Mouse (Mus musculus): ENCODE results near the gene Dtymk.
"Not testable (repeated sequence)": the region's sequence is repeated elsewhere in the genome, so short reads cannot be mapped to it uniquely, and the experiment has no call there.

The Dtymk gene

DNA sequence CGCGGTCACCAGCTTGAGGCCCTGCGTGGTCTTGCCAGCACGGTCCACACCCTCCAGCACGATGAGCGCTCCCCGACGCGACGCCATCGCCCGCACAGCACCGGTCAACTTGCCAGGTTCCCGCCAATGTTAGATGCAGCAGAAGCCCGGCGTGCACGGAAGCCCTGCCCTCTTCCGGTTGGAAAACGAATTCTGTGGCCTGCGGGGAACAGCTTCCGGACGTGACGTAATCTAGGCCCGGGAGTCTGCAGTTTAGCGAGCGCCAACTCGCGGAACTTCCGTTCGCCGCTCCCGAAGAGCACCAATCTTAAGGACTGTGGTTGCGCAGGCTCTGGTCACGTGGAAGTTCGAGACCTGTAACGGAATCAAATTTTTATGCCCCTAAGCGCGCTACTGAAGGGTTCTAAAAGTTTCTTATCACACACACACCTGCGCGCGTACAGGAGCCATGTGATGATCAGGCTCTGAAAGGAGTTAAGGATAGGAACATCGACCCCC lies at the start of gene Dtymk:
TSS of gene Dtymk (minus strand) at position 194 of the 498 bp plus-strand sequence.
- peak; percentile 98 for DNase-seq

DNA sequence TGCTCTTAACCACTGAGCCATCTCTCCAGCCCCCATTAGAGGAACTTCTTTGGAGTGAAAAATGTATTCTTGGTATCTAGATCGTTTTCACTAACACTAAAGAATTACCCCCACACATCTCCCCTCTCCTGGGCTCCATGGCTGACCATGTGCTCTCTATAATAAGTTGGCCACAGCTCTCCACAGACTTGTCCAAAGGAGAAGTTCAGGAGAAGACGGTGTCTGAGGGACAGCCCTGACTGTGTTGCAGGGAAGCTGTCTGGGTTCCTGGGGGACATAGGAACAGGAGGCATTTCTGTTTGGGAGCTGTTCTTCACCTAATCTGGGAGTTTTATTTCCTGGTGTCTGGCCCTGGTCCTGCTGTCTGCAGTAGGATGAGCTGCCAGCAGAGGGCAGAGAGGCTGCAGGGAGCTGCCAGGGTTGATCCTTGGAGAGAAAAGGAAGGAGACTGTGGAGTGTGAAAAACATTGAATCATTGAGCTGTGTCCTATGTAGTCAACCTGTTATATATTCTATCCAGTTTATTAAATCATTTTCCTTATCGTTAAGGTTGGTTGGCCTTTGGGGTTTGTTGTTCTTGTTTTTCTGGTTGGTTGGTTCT lies 44.1 kb upstream of the Dtymk start:
- not testable (repeated sequence) for DNase-seq

DNA sequence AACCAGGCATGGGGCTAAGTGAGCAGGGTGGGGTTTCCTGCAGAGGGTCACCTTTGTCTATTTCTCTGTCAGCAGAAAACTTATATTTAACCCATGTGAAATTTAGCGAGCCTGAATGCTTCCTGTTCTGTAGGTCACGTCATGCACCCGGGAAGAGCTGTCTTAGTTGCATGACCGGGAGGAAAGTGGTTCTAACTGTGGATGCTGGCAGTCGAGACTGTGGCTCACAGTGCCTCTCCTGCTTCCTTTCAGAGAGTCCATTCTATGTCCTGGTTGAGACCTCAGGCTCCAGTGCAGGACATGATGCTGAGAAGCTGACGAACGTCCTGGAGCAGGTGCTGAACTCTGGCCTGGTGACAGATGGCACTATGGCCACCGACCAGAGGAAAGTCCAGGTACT lies 36.8 kb upstream of the Dtymk start:
- not testable (repeated sequence) for DNase-seq

DNA sequence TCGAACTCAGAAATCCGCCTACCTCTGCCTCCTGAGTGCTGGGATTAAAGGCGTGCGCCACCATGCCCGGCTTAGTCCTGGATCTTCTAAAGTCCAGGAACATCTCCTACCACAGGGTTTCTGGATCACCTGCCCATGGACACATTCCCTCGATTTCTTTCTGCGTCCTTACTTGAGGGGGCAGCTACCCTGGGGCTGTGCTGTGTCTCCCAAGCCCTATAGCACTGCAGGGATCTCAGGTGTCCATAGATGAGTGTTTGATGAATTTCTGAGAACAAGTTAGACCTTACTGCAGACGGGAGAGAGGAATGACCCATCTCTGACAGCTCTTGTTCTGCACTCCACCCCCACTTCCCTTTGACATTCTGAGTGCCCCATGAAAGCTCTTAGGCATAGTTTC lies 35.6 kb upstream of the Dtymk start:
- no peak for DNase-seq

DNA sequence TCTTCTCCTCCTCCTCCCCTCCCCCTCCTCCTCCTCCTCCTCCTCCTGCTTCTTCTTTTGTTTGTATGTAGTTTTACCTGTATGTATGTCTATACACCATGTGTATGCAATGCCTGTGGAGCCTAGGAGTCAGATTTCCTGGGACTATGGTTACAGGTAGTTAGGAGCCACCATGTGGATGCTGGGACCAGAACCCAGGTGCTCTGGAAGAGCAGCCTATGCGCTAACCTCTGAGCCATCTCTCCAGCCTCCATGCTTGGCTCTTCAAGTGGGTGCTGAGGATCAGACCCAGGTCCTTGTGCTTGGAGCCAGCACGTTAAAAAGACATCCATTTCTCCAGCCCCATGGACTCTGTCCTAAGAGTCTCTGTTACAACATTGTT lies 34.8 kb upstream of the Dtymk start:
- DNase-seq: no peak

DNA sequence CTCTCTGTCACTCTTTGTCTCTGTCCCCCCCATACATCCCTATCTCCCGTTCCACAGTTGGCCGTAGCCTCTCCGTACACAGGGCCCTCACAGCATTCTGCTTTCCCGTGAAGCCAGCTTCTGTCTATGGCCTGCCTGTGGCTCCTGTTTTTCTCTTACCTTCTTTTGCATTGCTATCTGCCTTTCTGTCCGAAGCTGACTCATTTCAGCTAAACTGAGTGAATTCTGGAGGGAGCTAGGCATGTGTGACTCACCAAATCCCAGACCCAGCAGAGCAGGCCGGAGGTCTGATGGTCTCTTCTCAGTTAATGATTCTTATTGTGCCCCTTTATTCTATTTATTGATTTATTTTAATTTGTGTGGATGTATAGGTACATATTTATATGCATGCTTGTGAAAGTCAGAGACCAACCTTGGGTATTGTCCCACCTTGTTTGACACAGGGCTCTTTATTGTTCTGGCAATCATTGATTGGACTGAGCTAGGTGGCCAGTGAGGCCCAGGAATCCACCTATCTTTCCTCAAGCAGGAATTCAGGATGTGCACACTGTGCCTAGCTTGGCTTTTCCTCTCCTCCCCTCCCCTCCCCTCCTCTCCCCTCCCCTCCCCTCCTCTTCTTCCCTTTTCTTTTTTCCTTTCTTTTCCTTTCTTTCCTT lies 34.3 kb upstream of the Dtymk start:
- DNase-seq: no peak

DNA sequence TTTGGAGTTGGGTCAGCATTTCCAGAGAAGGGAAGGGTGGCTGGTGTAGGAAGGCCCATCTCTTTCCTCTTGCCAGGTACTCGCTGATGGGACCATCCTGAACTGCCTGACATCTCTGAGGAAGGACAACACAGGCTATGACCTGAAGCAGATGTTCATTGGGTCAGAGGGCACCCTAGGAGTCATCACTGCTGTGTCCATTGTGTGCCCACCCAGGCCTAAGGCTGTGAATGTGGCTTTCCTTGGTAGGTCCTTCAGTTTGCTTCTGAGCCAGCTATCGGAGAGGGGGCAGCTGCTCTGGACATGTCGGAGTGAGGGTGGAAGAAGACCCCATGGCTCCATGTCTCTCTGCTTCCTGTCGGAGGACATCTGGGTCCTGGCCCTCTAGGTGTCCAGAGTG lies 33.5 kb upstream of the Dtymk start:
- DNase-seq: no peak

DNA sequence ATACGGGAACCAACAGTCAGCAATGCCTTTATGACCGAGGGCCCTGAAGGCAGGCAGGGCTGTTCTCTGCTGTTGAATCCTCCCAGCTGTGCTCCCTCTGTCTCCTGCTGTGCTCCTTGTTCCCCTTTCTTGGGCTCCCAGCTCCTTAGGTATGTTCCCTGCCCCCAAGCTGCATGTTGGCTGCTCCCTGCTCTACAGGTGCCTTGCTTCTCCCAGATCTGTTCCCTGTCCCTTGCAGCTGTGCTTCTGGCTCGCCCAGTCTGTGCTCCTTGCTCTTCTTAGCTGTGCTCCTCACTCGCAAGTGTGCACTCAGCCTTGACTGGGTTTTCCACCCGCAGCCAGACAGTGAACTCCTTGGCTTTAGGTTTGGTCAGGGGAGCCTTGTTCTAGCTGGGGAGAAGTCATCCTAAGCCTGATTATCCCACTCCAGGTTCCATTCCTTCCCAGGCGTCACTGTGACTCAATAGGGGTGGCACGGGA lies 33.0 kb upstream of the Dtymk start:
- DNase-seq: no peak

DNA sequence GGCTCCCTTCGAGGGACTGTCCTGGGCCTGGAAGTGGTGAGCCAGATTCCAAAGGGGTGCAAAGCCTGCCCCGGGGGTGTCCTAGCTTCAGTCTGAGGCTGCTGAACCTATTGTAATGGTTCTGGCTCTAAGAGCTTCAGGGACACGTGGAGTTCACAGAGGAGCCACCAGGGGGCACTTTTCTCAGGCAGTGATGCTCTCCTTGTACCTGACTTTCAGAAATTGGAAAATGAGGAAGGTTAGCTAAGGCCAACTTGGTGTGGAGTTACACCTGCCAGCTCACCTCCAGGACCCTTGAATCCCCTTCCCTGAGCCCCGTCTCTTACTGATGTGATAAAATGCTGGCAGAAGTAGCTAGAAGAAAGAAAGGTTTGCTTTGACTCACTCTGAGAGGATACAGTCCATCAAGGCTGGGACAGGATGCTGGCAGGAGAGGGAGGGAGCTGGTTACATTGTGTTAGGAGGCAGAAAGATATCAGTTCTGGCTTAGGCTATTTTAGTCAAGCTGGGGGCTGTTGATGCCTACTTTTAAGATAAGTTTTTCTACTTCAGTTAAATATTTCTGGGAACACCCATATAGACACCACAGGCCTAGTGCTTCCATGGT lies 31.1 kb upstream of the Dtymk start:
- DNase-seq: not testable (repeated sequence)

DNA sequence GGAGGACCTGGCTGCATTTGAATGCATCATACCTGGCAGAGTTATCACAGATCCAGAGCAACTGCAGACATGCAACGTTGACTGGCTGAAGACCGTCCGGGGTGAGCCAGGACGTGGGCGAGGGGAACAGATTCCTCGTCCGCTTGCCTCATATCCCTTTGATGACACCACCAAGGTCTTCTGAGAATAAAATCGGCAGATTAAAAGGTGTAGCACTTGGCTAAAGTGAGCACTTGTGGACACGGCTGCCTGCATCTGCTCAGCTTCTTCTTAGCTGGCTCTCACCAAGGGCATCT lies 24.8 kb upstream of the Dtymk start:
- DNase-seq: no peak

DNA sequence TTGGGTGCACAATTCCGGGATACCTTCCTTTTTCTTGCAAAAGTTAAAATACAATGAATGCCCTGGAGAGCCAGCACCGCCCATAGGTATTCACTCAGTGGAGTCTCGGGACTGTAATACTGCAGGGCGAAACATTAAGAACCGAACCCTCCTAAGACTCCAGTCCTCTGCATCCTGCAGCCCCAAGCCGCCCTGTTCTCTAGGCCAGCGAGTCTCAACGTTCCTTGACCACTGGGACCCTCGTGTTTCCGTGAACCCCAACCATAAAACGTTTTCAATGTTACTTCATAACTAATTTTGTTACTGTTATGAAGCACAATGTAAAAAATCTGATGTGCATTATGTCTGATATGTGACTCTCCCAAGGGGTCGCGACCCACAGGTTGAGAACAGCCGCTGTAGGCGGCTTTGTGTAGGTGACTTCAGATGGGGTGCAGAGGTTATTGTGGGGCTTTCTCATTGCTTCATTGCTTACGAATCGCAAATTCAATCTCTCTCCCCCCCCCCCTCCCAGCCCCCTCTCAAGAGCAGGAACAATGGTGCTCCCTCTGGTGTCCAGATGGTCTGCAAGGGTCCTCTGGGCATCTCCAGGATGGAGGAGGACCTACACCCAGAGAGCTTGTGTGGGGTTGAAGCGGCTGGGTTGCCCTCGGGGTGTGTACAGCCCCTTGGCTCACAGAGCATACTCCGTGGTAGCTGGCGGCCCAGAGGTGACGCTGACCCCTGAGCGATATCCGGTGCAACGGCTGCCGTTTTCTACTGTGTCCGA lies 24.2 kb upstream of the Dtymk start:
- peak; percentile 17 for DNase-seq

DNA sequence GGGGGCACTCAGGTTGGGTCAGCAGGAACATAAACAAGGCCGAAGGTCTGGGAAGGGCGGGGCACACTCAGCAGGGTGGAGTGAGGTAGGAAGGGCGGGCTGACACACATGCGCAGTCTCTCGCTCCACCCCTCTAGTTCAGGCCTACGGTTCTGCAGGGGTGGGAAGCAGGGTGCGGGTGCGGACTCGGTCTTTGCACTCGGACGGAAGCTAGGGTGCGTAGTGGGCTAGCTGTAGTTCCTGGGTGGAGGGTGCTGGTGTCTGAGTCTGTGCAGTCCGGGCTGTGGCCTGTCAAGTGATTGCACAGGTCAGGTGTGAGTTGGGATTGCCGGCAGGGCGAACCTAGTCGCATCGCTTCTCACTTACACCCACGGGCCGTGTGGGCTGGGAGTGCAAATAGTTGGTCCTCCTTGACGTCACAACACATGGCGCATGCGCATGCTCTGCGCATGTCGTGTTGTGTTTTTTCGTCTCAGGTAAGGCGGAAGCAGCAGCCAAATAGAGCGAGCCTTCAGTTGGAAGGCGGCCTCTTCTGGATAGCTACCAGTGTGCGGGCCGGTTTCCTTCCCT lies 23.5 kb upstream of the Dtymk start:
- peak; percentile 95 for DNase-seq

DNA sequence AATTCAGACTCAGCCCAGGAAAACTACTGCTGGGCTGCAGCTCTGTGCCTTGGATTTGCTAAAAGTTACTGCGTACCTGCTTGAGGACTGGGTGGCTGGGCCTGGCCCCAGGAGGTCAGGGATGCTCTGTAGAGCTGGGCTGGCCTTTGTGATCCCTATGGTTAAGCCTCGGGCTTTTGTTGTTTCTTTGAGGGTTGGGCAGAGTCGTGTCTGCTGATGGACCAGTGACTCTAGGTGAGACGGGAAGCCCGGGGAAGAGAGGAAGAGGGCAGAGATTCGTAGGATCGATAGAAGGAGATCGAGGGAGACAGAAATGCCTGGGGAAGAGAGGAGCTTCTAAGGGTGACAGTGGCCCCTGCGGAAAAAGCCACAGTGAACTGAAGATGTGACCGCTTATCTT lies 22.9 kb upstream of the Dtymk start, which contains the start of gene D2hgdh:
TSS of gene D2hgdh (plus strand) at position 301 of the 400 bp plus-strand sequence.
- peak; percentile 26 for DNase-seq

DNA sequence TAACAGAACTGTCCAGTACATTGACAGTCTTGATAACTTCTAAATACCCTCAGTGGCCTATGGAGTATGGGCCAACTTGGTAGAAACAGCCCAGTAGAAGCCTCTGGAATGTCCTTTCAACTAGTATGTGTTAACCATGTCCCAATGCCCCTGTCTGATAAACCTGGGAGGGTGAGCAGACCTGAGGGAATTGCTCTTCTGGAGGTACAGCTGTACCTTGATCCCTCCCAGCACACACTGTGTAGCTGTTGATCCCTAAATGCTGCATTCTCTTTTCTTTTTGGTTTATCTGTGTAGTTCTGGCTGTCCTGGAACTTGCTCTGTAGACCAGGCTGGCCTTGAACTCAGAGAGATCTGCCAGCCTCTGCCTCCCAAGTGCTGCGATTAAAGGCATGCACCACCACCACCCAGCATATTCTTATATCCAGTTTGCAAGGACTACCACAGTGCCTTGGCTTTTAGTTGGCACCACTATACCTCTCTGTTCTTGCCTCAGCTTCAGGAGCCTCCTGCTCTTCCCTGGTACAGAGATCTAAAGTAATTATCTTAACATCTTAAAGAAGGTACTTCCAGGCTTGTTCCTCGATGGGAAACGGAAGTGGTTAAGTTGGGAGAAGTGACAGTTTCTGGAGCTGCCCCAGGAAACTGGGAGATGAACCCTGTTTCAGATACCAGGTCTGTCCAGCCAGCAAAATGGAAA lies 22.2 kb upstream of the Dtymk start:
- no peak for DNase-seq

DNA sequence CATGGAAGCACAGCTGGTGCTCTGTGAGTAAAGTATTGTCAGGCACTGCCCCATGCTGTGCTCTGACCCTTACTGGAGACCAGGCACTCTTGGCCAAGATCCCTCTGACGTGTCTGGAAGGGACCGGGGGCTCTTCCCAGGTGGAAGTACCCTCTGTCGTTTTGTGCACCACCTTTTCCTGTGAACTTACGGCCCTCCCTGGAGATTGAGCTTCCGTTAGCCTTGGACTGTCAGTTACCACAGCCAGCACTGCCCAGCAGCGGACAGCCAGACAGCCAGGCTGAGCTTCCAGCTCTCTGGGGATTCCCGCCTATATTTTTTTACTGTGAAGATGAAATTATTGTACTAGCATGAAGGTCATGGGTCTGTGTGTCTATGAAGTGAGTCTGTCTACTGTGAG lies 17.0 kb upstream of the Dtymk start:
- DNase-seq: no peak

DNA sequence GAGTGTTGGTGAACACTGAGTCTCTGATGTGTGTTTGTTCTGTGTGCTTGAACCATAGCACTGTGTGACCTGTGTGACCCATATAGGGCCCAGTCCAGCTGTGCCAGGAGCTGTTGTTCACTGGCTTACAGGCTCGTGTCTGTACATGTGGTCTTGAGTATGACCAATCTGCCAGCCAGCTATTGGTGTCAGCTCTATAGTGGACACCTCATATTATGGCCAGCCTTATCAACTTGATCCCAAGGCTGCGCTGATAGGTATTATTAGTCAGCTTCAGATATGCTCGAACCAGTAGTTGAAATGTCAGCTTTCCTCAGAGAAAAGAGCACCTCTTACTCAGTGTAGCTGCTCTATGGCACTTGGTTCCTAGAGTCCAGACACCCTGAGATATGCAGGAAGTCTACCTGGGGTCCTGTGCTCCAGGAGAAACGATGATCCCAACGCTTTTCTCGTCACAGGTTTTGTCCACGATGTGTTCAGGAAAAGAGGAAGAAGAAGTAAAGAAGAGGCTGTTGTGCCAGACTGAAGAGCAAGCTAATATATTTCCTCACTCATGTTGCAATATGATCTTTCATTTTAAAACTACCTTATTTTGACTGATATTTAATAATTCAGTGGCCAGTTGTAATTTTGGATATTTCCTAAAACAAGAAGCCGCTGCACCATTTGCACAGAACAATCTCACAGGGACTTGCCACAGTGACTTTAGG lies 16.2 kb upstream of the Dtymk start:
- DNase-seq: no peak

DNA sequence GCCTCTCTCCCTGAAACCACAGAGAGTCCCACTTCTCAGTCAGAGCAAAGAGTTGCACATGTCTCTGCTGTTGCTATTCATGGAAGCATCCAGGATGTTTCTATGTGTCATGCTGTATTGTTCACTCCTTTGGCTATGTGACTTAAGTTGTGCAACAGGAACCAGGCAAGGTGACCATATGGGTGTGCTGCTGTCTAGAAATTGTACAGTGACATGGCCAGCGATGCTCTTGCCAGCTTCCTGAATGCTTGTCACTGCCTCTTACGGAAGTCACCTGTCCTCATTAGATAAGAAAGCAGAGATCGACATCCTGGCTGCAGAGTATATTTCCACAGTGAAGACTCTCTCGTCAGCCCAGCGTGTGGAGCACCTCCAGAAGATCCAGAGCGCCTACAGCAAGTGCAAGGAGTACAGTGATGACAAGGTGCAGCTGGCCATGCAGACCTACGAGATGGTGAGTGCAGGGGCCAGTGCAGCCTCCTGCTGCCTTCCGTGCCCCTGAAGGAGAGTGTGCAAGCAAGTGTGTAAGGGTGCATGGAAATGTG lies 9.8 kb upstream of the Dtymk start:
- no peak for DNase-seq

DNA sequence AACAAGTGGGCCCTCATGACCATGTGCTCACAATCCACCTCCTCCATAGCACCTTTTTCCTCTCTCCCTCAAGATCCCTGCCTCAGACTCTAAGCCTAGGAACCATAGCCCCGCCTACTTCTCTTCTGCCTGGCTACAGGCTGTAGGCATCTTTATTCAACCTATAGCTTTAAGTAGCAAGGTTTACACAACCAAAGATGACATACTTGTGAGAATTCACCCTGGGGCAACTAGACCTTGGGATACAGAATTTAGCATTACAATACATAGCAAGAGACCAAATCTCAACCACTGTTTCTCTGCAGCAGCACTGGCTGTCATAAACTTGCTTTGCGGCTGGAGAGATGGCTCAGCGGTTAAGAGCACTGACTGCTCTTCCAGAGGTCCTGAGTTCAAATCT lies 8.3 kb upstream of the Dtymk start:
- no peak for DNase-seq

DNA sequence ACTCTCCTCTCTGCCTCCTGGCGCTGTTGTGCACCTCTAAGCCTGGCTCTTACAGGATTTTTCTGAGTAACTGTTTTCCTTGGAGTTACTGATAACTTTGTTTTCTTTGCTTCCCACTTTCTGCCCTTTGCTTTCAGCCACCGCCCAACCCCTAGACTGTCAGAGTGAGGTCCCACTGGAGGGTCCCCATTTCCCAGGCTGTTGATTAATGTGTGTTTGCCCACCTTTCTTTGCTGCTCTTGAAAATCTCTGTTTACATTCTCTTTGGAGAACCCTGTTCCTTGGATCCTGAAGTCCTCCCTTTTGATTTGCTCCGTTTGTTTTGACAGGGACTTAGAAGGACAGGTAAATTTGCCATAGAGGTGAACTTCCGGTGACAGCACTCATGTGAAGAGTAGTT lies 7.1 kb upstream of the Dtymk start:
- DNase-seq: no peak

DNA sequence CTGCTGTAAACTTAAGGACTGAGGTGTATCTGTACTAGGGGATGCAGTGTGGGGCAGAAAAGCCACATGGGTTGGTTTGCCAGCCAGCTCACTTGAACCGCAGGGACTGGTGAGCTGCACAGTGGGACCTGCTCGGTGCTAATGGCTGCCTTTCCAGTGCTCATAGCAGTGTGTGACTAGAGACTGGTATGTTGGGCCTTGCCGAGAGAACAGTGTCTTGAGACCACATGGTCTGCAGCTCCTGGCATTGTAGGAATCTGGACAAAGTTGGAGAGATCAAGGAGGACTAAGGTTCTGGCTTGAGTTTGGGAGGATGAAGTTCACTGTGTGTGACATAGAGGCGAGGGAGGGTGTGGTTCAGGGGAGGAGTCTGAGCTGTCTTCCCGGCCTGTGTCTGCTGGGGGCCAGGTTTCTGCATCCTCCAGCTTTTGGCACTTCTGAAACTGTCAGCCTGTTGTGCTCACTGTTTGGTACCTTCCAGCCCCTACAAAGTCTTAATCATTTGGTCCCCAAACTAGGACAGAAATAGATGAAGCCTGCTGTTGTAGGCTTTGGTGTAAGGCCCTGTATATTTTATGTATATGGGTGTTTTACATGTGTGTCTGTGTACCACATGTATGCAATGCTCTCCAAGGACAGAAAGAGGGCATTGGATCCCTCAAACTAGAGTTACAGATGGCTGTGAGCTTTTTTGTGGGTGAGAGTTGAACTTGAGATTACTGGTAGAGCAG lies 3.7 kb upstream of the Dtymk start:
- no peak for DNase-seq

DNA sequence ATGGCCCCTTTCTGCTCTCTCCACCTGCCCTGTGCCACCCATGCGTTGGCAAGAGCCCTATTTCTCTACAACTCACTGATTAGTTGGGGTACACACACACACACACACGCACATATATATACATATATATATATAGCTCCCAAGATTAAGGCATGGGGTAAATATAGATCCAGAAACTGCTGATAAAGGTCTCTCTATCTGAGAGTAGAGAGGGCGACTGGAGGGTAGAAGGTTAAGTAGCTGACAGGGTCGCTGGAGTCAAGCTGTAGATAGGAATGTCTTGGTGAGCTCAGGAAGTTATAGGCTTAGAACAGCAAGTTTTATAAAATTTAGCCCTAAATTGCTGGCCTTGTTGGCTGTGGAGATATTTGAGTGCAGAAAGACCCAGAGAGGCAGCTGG lies 3.1 kb upstream of the Dtymk start:
- DNase-seq: no peak

Data from embryo, embryonic 11 days (tissue).